Mouse (Mus musculus) liver, embryonic 14.5 days (tissue): ENCODE measurements around the gene Ugt1a6a. TPM values are rescaled to one million over a fixed set of nuclear protein-coding genes. Genes with fewer than 3 reads are reported as not detected.

ENCODE experiments used
- ATAC-seq: fragments of 200-750 bp; cut with Nextera tagmentation; 2 replicates; pipeline ENCODE4 v1.8.0; 2017; ENCODE audit warnings: moderate number of reproducible peaks, mild to moderate bottlenecking, moderate library complexity; ENCODE audit not compliant: insufficient read depth
- DNase-seq, 3 experiments: peaks; one replicate each; pipeline ENCODE4 v3.0.0-alpha.2; 2012 to 2013; ENCODE audit warnings: low read depth in 3 of 3, low spot score in 3 of 3
- H3K27ac ChIP-seq: fragments of 300-500 bp; sonication (generic); 2 replicates; pipeline ENCODE4 v1.5.1; 2014; ENCODE audit warnings: moderate library complexity, mild to moderate bottlenecking, control low read depth, inconsistent platforms
- H3K27me3 ChIP-seq: fragments of 300-500 bp; sonication (generic); 2 replicates; pipeline ENCODE4 v1.6.1; 2014; ENCODE audit warnings: mild to moderate bottlenecking, low read length, moderate library complexity; ENCODE audit not compliant: control insufficient read depth, insufficient read depth
- H3K36me3 ChIP-seq: fragments of 300-500 bp; sonication (generic); replicated peaks from 2 replicates; pipeline ENCODE4 v1.6.1; 2014; ENCODE audit warnings: low read depth; ENCODE audit not compliant: control insufficient read depth, insufficient read depth
- H3K4me1 ChIP-seq, 2 experiments: fragments of 200-500 bp in 1 of 2; fragments of 300-500 bp in 1 of 2; sonication (generic) in 1 of 2; replicated peaks; 2 replicates each; pipeline ENCODE4 v1.6.1; 2012 to 2014; ENCODE audit warnings: antibody characterized with exemption in 1 of 2, inconsistent platforms in 1 of 2, low read length in 1 of 2; ENCODE audit not compliant: control insufficient read depth in 2 of 2, insufficient read depth in 2 of 2
- H3K4me2 ChIP-seq: fragments of 300-500 bp; sonication (generic); 2 replicates; pipeline ENCODE4 v1.6.1; 2014; ENCODE audit warnings: low read depth, mild to moderate bottlenecking, control low read depth, moderate library complexity
- H3K4me3 ChIP-seq, 2 experiments: fragments of 200-500 bp in 1 of 2; fragments of 300-500 bp in 1 of 2; sonication (generic) in 1 of 2; 2 replicates each; pipeline ENCODE4 v1.5.1; 2012 to 2014; ENCODE audit warnings: low read depth in 2 of 2, low read length in 2 of 2, mild to moderate bottlenecking in 2 of 2, control low read depth in 1 of 2, inconsistent platforms in 1 of 2, moderate library complexity in 1 of 2; ENCODE audit not compliant: insufficient read depth in 1 of 2
- H3K9ac ChIP-seq: fragments of 300-500 bp; sonication (generic); replicated peaks from 2 replicates; pipeline ENCODE4 v1.6.1; 2014; ENCODE audit warnings: mild to moderate bottlenecking, control low read depth, moderate library complexity
- H3K9me3 ChIP-seq: fragments of 300-500 bp; sonication (generic); 2 replicates; pipeline ENCODE4 v1.6.1; 2016; ENCODE audit warnings: low read length, mixed read lengths; ENCODE audit not compliant: control insufficient read depth
- CTCF ChIP-seq: IDR thresholded peaks from 2 replicates; pipeline ENCODE4 v1.5.1; 2016; ENCODE audit warnings: antibody characterized with exemption, low read depth, control low read depth
- EP300 ChIP-seq: IDR thresholded peaks from 2 replicates; pipeline ENCODE4 v1.6.1; 2016; ENCODE audit warnings: antibody characterized with exemption, low read depth
- WGBS: fragments of 180-500 bp; shearing (Covaris S2); extraction: QIAGEN DNeasy Blood & Tissue Kit; methylation state at CpG from one replicate; pipeline ENCODE4 v1.1.7; 2014; ENCODE audit not compliant: insufficient replicate concordance; 5-methylcytosine and 5-hydroxymethylcytosine counted together
- polyA plus RNA-seq, 2 experiments: library from polyadenylated mRNA; depleted of rRNA in 1 of 2; stranded (reverse) in 1 of 2; unstranded in 1 of 2; fragments of >200 nt; fragmentation: Nextera tagmentation in 1 of 2; extraction: Ambion mirVana in 1 of 2; gene quantifications; 2 replicates each; pipeline versions ENCODE4 v1.2.1 to v1.2.3; 2012 to 2014

Ugt1a6a gene
- polyA plus RNA-seq, 2 experiments: 3.6 to 7.1 TPM

GRCm38 (mm10) chr1:88215466-88216380 lies 81.1 kb downstream of the Ugt1a6a start:
- Histone ChIP-seq H3K9ac (no peak overlapping the region), H3K4me3 (no peak overlapping the region), H3K27ac (no peak overlapping the region), H3K27me3 (no peaks in the 10 kb centered on the region), H3K9me3 (peaks cover 26% of the 10 kb centered on the region), H3K36me3 (no peaks in the 10 kb centered on the region), H3K4me1 (no peaks in the 10 kb centered on the region), H3K4me2 (no peak overlapping the region)
- TF ChIP-seq CTCF: no peak
- TF ChIP-seq EP300: no peak
- DNase-seq (no peak), ATAC-seq (no peak)
- 54% methylated on average over 10 of the region's 10 CpGs for WGBS

GRCm38 (mm10) chr1:88216551-88216950 lies 81.9 kb downstream of the Ugt1a6a start:
- no peak overlapping the region for H3K9ac ChIP-seq
- no peaks in the 10 kb centered on the region for H3K27me3 ChIP-seq
- no peaks in the 10 kb centered on the region for H3K4me1 ChIP-seq
- peaks cover 25% of the 10 kb centered on the region for H3K9me3 ChIP-seq
- H3K4me2 ChIP-seq: no peak overlapping the region
- H3K4me3 ChIP-seq: no peak overlapping the region
- H3K27ac ChIP-seq: no peak overlapping the region
- no peaks in the 10 kb centered on the region for H3K36me3 ChIP-seq
- WGBS: 44% methylated on average over 2 of the region's 2 CpGs
- no peak for TF ChIP-seq EP300
- no peak for TF ChIP-seq CTCF
- ATAC-seq (no peak), DNase-seq (no peak)

GRCm38 (mm10) chr1:88217144-88217543 lies 82.5 kb downstream of the Ugt1a6a start:
- WGBS: 37% methylated on average over 2 of the region's 2 CpGs
- Histone ChIP-seq H3K4me2 (no peak overlapping the region), H3K27me3 (no peaks in the 10 kb centered on the region), H3K36me3 (no peaks in the 10 kb centered on the region), H3K4me3 (no peak overlapping the region), H3K4me1 (no peaks in the 10 kb centered on the region), H3K9ac (no peak overlapping the region), H3K27ac (no peak overlapping the region), H3K9me3 (peaks cover 21% of the 10 kb centered on the region)
- ATAC-seq (no peak), DNase-seq (no peak)
- TF ChIP-seq EP300 (no peak), CTCF (no peak)

GRCm38 (mm10) chr1:88217576-88217975 lies 83.0 kb downstream of the Ugt1a6a start:
- DNase-seq (no peak), ATAC-seq (no peak)
- TF ChIP-seq EP300 (no peak), CTCF (no peak)
- Histone ChIP-seq H3K27ac (no peak overlapping the region), H3K9me3 (peaks cover 21% of the 10 kb centered on the region), H3K36me3 (no peaks in the 10 kb centered on the region), H3K4me2 (no peak overlapping the region), H3K9ac (no peak overlapping the region), H3K4me1 (no peaks in the 10 kb centered on the region), H3K4me3 (no peak overlapping the region), H3K27me3 (no peaks in the 10 kb centered on the region)
- 27% methylated on average over 3 of the region's 3 CpGs for WGBS

GRCm38 (mm10) chr1:88218051-88218450 lies 83.4 kb downstream of the Ugt1a6a start:
- H3K4me1 ChIP-seq: no peaks in the 10 kb centered on the region
- H3K9me3 ChIP-seq: peaks cover 17% of the 10 kb centered on the region
- no peak overlapping the region for H3K27ac ChIP-seq
- ATAC-seq (no peak), DNase-seq (no peak)
- TF ChIP-seq EP300 (no peak), CTCF (no peak)
- no peak overlapping the region for H3K4me2 ChIP-seq
- no peaks in the 10 kb centered on the region for H3K27me3 ChIP-seq
- no peak overlapping the region for H3K4me3 ChIP-seq
- no peak overlapping the region for H3K9ac ChIP-seq
- no peaks in the 10 kb centered on the region for H3K36me3 ChIP-seq
- WGBS: 51% methylated on average over 9 of the region's 9 CpGs
